Mouse (Mus musculus): ENCODE data around the gene Snap47. TPM values are rescaled to one million over a fixed set of nuclear protein-coding genes. Genes with fewer than 3 reads are reported as not detected.
"Not testable (repeated sequence)": the region's sequence is repeated elsewhere in the genome, so short reads cannot be mapped to it uniquely, and the experiment has no call there.

The Snap47 gene
- polyA plus RNA-seq, 1 experiment from 2014 or later, result 239 TPM

DNA sequence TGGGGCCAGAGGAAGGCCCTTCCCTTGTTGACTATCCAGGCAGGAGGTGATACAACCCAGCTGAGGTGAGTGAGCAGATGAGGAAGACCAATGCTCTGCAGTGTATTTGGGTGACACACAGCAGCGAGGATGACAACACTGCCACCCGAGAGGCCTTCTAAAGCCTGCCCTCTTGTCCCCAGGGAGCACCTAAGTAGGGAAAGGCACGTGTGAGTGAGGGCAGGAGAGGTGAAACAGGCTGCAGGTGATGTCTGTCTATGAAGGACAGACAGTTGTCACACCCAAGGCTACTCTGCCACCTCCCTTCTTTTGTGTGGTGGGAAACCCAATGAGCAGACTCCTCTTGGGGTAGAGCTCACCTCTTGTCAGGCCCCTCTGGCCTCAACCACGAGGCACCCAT is 61.4 kb downstream of the Snap47 start:
- Histone ChIP-seq H3K27ac (no peak overlapping the region), H3K4me3 (no peak overlapping the region), H3K9ac (no peak overlapping the region), H3K9me3 (replicated peaks) (no peaks in the 10 kb centered on the region), H3K4me1 (peaks cover 5% of the 10 kb centered on the region), H3K4me2 (no peak overlapping the region), H3K36me3 (ENCODE audit: poor library complexity, severe bottlenecking) (no peaks in the 10 kb centered on the region), H3K27me3 (no peaks in the 10 kb centered on the region)
- WGBS, result 74% methylated on average over 4 of the region's 4 CpGs
- ATAC-seq, result no peak

DNA sequence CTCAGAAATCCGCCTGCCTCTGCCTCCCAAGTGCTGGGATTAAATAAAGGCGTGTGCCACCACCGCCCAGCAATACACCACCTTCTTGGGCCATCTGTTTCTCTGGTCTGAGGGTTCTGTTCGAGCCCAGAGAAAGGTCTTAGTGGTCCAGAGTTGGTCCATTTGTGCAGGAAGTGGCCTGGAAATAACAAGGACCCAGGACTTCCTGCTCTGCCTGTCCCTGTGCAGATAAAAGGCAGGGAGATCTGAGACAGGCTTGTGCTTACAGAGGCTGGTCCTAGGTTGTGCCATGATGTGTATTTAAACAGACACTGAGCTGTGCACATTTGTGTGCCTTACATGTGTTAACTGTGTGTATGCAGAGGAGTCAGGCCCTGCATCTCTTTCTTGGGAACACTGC is 62.2 kb downstream of the Snap47 start:
- no peak for ATAC-seq
- Histone ChIP-seq H3K9ac (no peak overlapping the region), H3K36me3 (ENCODE audit: poor library complexity, severe bottlenecking) (no peaks in the 10 kb centered on the region), H3K27me3 (no peaks in the 10 kb centered on the region), H3K9me3 (replicated peaks) (no peaks in the 10 kb centered on the region), H3K4me2 (no peak overlapping the region), H3K27ac (no peak overlapping the region), H3K4me1 (peaks cover 5% of the 10 kb centered on the region), H3K4me3 (no peak overlapping the region)
- 68% methylated on average over 4 of the region's 4 CpGs for WGBS

DNA sequence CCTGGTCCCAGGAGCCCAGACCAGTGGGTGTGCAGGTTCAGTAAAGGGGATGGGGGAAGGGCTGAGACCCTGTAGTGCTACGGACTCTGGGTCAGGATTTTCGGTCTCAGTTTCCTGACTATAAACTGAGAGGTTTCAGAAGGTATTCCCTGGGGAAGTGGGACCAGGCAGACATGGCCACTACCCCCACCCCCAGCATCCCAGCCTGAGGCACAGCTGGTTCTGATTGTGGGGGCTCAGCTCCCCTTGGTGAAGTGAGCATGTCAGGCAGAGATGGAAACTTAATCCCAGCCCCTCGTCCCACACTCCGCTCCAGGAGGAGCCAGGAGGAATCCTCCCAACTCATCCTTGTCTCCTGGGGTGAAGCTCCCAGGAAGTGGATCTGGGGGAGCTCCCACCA is 63.5 kb downstream of the Snap47 start:
- no peak for ATAC-seq
- H3K36me3 ChIP-seq (ENCODE audit: poor library complexity, severe bottlenecking), result no peaks in the 10 kb centered on the region
- H3K4me3 ChIP-seq, result no peak overlapping the region
- no peaks in the 10 kb centered on the region for H3K27me3 ChIP-seq
- WGBS, result 70% methylated on average over 4 of the region's 4 CpGs
- H3K9ac ChIP-seq, result no peak overlapping the region
- no peaks in the 10 kb centered on the region for H3K4me1 ChIP-seq
- H3K27ac ChIP-seq, result no peak overlapping the region
- H3K9me3 ChIP-seq (replicated peaks), result no peaks in the 10 kb centered on the region
- H3K4me2 ChIP-seq, result no peak overlapping the region

DNA sequence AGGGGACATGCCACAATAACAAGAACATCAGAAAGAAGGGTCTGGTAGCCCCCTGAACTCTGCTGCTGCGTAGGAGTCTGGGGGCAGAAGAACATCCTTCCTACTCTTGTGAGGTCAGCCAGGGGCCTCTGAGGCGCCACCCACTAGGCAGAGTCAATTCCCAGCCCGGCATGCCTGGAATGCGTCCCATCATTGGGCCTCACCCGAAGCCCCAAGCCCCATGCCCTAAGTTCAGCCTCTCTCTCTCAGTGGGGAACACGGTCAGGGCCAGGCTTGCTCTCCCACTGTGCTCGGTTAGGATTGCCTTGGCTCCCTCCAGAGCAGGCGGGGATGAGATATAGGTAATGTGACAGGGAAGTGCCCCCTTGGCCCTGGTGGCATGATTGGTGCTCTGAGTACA is 65.9 kb downstream of the Snap47 start:
- WGBS, result 25% methylated on average over 8 of the region's 8 CpGs
- no peak overlapping the region for H3K27ac ChIP-seq
- no peaks in the 10 kb centered on the region for H3K9me3 ChIP-seq (replicated peaks)
- H3K4me2 ChIP-seq, result no peak overlapping the region
- H3K9ac ChIP-seq, result no peak overlapping the region
- ATAC-seq, result no peak
- no peak overlapping the region for H3K4me3 ChIP-seq
- no peaks in the 10 kb centered on the region for H3K36me3 ChIP-seq (ENCODE audit: poor library complexity, severe bottlenecking)
- no peaks in the 10 kb centered on the region for H3K4me1 ChIP-seq
- no peaks in the 10 kb centered on the region for H3K27me3 ChIP-seq

DNA sequence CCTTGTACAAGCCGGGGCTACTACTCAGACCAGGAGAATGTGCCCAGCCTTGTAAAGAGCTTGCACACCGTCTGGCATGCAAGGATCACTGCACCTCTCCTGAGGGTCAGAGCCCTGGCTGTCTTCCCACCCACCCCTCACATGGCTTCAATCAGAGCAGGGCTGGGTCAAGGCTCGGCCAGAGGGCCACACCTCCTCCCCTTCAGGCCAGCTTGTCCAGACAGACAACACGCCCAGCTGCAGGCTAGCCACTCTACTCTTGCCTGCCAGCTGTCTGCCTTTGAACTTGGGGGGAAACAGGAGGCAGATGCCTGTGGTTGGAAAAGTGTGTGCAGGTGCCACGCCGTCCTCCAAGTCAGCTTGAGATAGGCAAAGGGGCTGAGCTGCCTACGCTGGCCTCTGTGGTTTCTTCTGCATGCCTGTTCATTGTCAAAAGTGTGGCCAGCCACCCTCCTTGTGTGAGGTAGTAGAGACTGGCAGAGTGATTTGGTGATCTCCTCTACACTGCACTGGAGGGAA is 66.5 kb downstream of the Snap47 start:
- H3K27me3 ChIP-seq, result no peaks in the 10 kb centered on the region
- WGBS, result 66% methylated on average over 7 of the region's 7 CpGs
- no peaks in the 10 kb centered on the region for H3K9me3 ChIP-seq (replicated peaks)
- H3K27ac ChIP-seq, result no peak overlapping the region
- no peak for ATAC-seq
- H3K4me3 ChIP-seq, result no peak overlapping the region
- H3K4me1 ChIP-seq, result no peaks in the 10 kb centered on the region
- no peak overlapping the region for H3K4me2 ChIP-seq
- no peaks in the 10 kb centered on the region for H3K36me3 ChIP-seq (ENCODE audit: poor library complexity, severe bottlenecking)
- H3K9ac ChIP-seq, result no peak overlapping the region

DNA sequence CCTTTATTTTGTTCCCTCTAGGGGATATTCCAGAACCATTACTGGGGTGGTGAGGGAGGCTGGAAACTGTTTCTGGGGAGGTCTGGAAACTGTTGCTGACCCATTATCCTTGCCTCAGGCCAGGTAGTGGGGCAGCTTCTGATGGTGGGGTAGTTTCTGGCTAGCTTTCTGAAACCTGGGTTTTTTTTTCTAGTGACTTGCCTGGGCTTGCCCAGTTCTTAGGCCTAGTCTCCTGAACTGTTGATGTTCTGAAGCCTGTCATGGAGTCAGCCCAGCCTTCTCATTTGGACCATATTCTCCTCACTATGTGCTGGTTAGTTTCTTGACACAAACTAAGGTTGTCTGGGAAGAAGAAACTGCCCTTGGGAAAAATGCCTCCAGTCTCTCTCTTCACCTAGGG is 71.4 kb downstream of the Snap47 start:
- no peak overlapping the region for H3K9ac ChIP-seq
- H3K9me3 ChIP-seq (replicated peaks), result no peaks in the 10 kb centered on the region

DNA sequence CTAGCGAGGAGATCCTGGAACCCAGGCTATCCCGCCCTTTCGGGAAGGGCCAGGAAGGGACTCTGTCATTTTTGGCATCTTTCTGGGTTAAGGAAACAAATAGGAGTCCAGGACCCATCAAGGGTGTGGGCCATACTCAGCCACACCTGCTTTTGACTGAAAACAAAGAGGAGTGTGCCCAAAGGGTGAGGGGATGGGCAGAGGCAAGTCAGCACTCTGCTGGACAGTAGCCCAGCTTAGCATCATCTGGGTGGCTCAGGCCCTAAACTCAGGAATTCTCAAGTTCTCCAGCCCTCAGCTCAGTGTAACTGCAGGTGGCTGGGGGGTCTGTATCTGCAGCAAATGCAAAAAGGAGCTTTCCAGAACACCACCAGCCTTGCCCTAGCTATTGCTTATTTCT is 73.0 kb downstream of the Snap47 start:
- Histone ChIP-seq H3K27me3 (no peaks in the 10 kb centered on the region), H3K4me3 (no peak overlapping the region), H3K36me3 (ENCODE audit: poor library complexity, severe bottlenecking) (no peaks in the 10 kb centered on the region), H3K9ac (no peak overlapping the region), H3K4me1 (no peaks in the 10 kb centered on the region), H3K4me2 (no peak overlapping the region), H3K27ac (no peak overlapping the region), H3K9me3 (replicated peaks) (no peaks in the 10 kb centered on the region)
- no peak for ATAC-seq
- WGBS, result 85% methylated on average over 3 of the region's 3 CpGs

More for the DNA sequence above, 71.4 kb downstream of the Snap47 start:
- H3K27me3 ChIP-seq, result no peaks in the 10 kb centered on the region
- H3K4me1 ChIP-seq, result no peaks in the 10 kb centered on the region
- no peak overlapping the region for H3K4me3 ChIP-seq
- H3K4me2 ChIP-seq, result no peak overlapping the region
- H3K27ac ChIP-seq, result no peak overlapping the region
- no peaks in the 10 kb centered on the region for H3K36me3 ChIP-seq (ENCODE audit: poor library complexity, severe bottlenecking)
- ATAC-seq, result no peak

DNA sequence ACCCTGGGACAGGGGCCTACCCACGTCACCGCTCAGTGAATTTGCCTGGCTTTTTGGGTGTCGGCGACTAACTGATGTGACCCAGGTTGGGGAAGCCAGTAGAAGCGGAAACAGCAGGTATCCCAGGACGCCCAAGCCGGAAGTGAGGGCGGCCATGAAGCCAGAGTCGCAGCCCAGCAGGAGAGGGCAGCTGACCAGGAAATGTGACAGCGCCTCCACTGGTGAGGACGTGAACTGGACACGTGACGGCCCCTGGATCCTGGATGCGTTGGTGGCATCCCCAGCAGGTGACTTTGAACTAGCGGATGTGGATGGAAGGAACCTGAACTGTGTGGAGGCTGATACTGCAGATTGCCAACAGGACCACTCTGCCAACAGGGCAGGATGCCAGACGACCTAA is 75.5 kb downstream of the Snap47 start, which contains the start of gene Prss38:
TSS of gene Prss38 (minus strand) at position 183 of the 400 bp plus-strand sequence.
- no peaks in the 10 kb centered on the region for H3K36me3 ChIP-seq (ENCODE audit: poor library complexity, severe bottlenecking)
- H3K9ac ChIP-seq, result no peak within 1 kb of the TSS
- WGBS, result 86% methylated on average over 16 of the region's 16 CpGs

DNA sequence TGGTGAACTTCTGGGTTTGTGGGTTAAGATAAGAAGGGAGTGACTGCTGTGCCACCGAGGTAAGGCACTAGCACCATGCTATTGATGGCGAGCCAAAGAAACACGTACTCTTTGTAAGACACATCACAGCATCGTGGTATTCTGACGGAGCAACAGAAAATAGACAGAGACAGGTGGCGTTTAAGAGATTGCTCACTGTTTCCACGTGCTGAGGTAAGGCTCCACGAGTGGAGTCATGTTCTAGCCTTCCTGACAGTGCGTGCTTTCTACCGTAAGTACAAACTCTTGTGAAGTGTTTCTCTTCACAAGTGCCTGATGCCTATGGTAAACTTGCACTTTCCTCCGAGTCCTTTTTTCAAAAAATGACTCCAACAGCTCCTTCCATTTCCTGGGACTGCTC is 81.1 kb downstream of the Snap47 start:
- ATAC-seq, result no peak
- Histone ChIP-seq H3K4me3 (no peak overlapping the region), H3K4me1 (peaks cover 18% of the 10 kb centered on the region), H3K27me3 (no peaks in the 10 kb centered on the region), H3K9me3 (replicated peaks) (no peaks in the 10 kb centered on the region), H3K9ac (no peak overlapping the region), H3K27ac (no peak overlapping the region), H3K36me3 (ENCODE audit: poor library complexity, severe bottlenecking) (no peaks in the 10 kb centered on the region), H3K4me2 (no peak overlapping the region)
- 80% methylated on average over 11 of the region's 11 CpGs for WGBS

More for the DNA sequence above, 75.5 kb downstream of the Snap47 start, which contains the start of gene Prss38:
- Histone ChIP-seq H3K9me3 (replicated peaks) (no peaks in the 10 kb centered on the region), H3K4me1 (no peaks in the 10 kb centered on the region), H3K27ac (no peak within 1 kb of the TSS), H3K4me3 (no peak within 1 kb of the TSS), H3K27me3 (no peaks in the 10 kb centered on the region), H3K4me2 (no peak within 1 kb of the TSS)
- ATAC-seq, result no peak

DNA sequence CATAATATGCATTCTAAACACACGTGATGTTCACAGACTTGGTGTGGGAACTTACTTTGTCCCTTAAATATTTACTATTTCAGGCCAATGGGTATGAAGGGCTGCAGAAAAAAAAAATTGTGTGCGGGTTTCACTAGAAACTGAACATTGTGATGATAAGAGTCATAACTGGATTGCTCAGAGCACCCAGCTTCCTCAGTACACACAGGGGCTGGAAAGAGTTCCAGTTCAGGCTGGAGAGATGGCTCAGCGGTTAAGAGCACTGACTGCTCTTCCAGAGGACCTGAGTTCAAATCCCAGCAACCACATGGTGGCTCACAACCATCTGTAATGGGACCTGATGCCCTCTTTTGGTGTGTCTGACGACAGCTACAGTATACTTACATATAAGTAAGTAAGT is 83.0 kb downstream of the Snap47 start:
- H3K4me1 ChIP-seq, result peaks cover 20% of the 10 kb centered on the region
- not testable (repeated sequence) for H3K36me3 ChIP-seq (ENCODE audit: poor library complexity, severe bottlenecking); ATAC-seq; H3K4me2 ChIP-seq; H3K27ac ChIP-seq; H3K9me3 ChIP-seq (replicated peaks); H3K9ac ChIP-seq; H3K4me3 ChIP-seq; H3K27me3 ChIP-seq
- WGBS, result 88% methylated on average over 4 of the region's 4 CpGs

DNA sequence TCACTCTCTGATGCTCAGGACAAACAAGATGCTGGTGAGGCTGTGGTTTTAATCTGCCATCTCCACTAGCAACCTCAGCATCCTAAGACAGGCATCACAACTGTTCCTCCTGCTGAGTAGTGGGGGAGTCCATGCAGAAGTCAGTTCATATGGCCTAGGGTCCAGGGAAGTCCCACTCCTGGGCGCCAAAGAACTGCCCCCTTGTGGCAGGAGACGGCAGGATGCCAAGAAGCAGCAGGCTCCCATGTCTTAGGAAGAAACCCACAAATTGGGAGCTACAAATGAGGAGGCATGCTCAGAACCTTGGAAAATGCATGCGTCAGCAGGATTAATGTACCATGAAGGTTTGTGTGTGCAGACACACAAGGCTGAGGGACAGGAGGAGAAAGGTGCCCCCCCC is 84.4 kb downstream of the Snap47 start:
- Histone ChIP-seq H3K9ac (no peak overlapping the region), H3K27me3 (no peaks in the 10 kb centered on the region), H3K4me2 (no peak overlapping the region), H3K27ac (no peak overlapping the region), H3K9me3 (replicated peaks) (no peaks in the 10 kb centered on the region), H3K4me3 (no peak overlapping the region), H3K36me3 (ENCODE audit: poor library complexity, severe bottlenecking) (no peaks in the 10 kb centered on the region), H3K4me1 (peaks cover 20% of the 10 kb centered on the region)
- WGBS, result 14% methylated on average over 3 of the region's 3 CpGs
- no peak for ATAC-seq

DNA sequence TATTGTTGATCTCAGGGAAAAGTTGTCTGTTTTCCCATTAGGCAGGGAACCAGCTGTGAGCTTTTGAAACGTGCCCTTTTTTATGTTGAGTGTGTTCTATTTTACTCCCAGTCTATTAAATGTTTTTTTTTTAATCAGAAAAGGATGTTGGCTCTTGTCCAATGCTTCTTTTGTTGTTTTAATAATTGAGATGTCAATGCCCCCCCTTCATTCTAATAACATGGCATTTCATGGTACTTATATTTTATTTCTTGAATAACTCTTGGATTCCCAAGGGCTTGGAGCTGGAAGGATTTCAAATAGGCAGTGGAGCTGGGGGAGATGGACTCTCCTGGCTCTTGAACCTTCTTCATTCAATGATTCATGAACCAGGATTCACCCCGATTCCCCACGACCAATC is 85.0 kb downstream of the Snap47 start:
- H3K4me2 ChIP-seq, result no peak overlapping the region
- ATAC-seq, result no peak
- no peaks in the 10 kb centered on the region for H3K27me3 ChIP-seq
- H3K36me3 ChIP-seq (ENCODE audit: poor library complexity, severe bottlenecking), result no peaks in the 10 kb centered on the region
- H3K9me3 ChIP-seq (replicated peaks), result no peaks in the 10 kb centered on the region
- no peak overlapping the region for H3K4me3 ChIP-seq
- no peak overlapping the region for H3K9ac ChIP-seq
- peaks cover 20% of the 10 kb centered on the region for H3K4me1 ChIP-seq
- WGBS, result 37% methylated on average over 3 of the region's 3 CpGs
- no peak overlapping the region for H3K27ac ChIP-seq

DNA sequence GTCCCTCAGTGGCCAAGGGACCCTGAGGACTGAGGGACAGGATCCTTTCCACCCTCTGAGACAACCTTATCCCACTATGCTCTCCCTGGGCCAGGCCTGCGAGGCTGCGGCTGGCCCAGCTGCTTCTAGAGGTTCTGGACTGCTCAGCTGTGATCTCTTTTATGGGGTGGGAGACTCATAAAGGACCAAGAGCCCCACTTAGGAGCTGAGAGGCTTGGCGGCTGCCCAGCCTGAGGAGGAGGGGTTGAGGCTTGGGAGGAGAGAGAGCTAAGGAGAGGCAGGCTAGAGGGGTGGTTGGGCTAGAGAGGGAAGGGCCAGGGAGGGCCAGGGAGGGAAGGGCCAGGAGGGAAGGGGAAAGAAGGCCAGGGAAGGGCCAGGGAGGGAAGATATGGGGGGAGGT is 86.6 kb downstream of the Snap47 start:
- H3K4me3 ChIP-seq, result no peak overlapping the region
- 52% methylated on average over 3 of the region's 3 CpGs for WGBS
- H3K27ac ChIP-seq, result no peak overlapping the region
- H3K9me3 ChIP-seq (replicated peaks), result no peaks in the 10 kb centered on the region
- H3K27me3 ChIP-seq, result no peaks in the 10 kb centered on the region
- H3K4me1 ChIP-seq, result peaks cover 20% of the 10 kb centered on the region
- no peak for ATAC-seq
- H3K9ac ChIP-seq, result no peak overlapping the region
- H3K4me2 ChIP-seq, result no peak overlapping the region
- no peaks in the 10 kb centered on the region for H3K36me3 ChIP-seq (ENCODE audit: poor library complexity, severe bottlenecking)
